Mouse (Mus musculus) layer of hippocampus, postnatal 10 days (tissue): ENCODE measurements around the gene AY074887. TPM values are rescaled to one million over a fixed set of nuclear protein-coding genes. Genes with fewer than 3 reads are reported as not detected.

Experiments
- DNase-seq, 2 experiments: peaks; one replicate each; pipeline ENCODE4 v3.0.0; 2021; ENCODE audit warnings: low spot score in 2 of 2
- total RNA-seq, 2 experiments: library from RNA; stranded (reverse); gene quantifications; 2 replicates each; pipeline ENCODE4 v1.2.3; 2021

The AY074887 gene
- total RNA-seq, 2 experiments from 2014 or later, result 0.47 TPM; not detected in 1

- peak; percentile 82 to 86 for DNase-seq
Measured at GRCm38 (mm10) chr9:54917010-54917677, 33.7 kb downstream of the AY074887 start, which contains the start of gene Hykk. Hykk (plus strand) TSS chr9:54917283.

- DNase-seq, result no peak
Measured at GRCm38 (mm10) chr9:54916401-54916800, 34.4 kb downstream of the AY074887 start.

- no peak for DNase-seq
Measured at GRCm38 (mm10) chr9:54915576-54915975, 35.2 kb downstream of the AY074887 start.

- DNase-seq, result no peak
Measured at GRCm38 (mm10) chr9:54909446-54909845, 41.4 kb downstream of the AY074887 start.

Other genes starting within 250 kb of the AY074887 start
- gene Wdr61, start 216.5 kb downstream of the AY074887 start, total RNA-seq, result 10 to 100 TPM; 53.4 to 53.9 TPM
- 1 to 10 TPM; 5.5 to 5.7 TPM for gene Crabp1, start 186.2 kb downstream of the AY074887 start, total RNA-seq
- gene Ireb2, start 87.2 kb downstream of the AY074887 start, total RNA-seq, result 10 to 100 TPM; 74.6 to 78.2 TPM
- gene Hykk, start 33.7 kb downstream of the AY074887 start, total RNA-seq, result 1 to 10 TPM; 1.9 to 2.2 TPM
- 100 to 1,000 TPM; 159 to 168 TPM for gene Psma4, start 208 bp downstream of the AY074887 start, total RNA-seq
- 10 to 100 TPM; 16.1 to 18.4 TPM for gene Chrna5, start 29.9 kb upstream of the AY074887 start, total RNA-seq
- gene Chrna3, start 75.6 kb upstream of the AY074887 start, total RNA-seq, result 1 to 10 TPM; 1.2 to 1.7 TPM
- gene Chrnb4, start 97.8 kb upstream of the AY074887 start, total RNA-seq, result under 1 TPM in 1 of 2 experiments, not detected in 1; 0.11 TPM
- 10 to 100 TPM; 42.1 to 52.3 TPM for gene Ube2q2, start 197.9 kb upstream of the AY074887 start, total RNA-seq